Comparison of ENCODE assay signal across 8 mouse cellular contexts in genomic region chr5:142440451-142441147, GRCm38 (mm10). TPM values are rescaled to one million over a fixed set of nuclear protein-coding genes. Genes with fewer than 3 reads are reported as not detected.
DNase-seq lines count a peak whose midpoint lies in the region; ATAC-seq lines count a peak whose summit lies in the region.

No protein-coding gene starts in this region.

- peak overlapping the region; percentile 44 for H3K4me2 ChIP-seq in hindbrain, embryonic 14.5 days (replicated peaks)

- intact Hi-C loops in left cerebral cortex, postnatal 36 days (cut with DNase I): loop anchor here (10.0 kb wide), 1 partner anchor 1596 kb away; no protein-coding TSS in a partner anchor

- WGBS in hindbrain, embryonic 14.5 days: 1% methylated on average over 19 of the region's 19 CpGs

- no peaks in the 10 kb centered on the region for H3K27me3 ChIP-seq in hindbrain, embryonic 14.5 days (ENCODE audit: control insufficient read depth, insufficient read depth, low read length)

- peaks cover 18% of the 10 kb centered on the region for H3K36me3 ChIP-seq in hindbrain, embryonic 14.5 days (replicated peaks; ENCODE audit: control insufficient read depth, insufficient read depth)

- ATAC-seq in hindbrain, embryonic 14.5 days (ENCODE audit: low FRiP score): peak; percentile 90
- peak; percentile 89 for ATAC-seq in megakaryocyte-erythroid progenitor cell, adult 5-6 weeks (replicated peaks; ENCODE audit: low FRiP score, low TSS enrichment, poor library complexity, severe bottlenecking)

- H3K9ac ChIP-seq in hindbrain, embryonic 14.5 days: 0 out of 2 replicates have a peak overlapping the region, but pooled peaks have one; percentile 24

- peaks cover 26% of the 10 kb centered on the region for H3K4me1 ChIP-seq in hindbrain, embryonic 14.5 days (replicated peaks; ENCODE audit: control insufficient read depth, insufficient read depth, low read length)

- peak overlapping the region; percentile 74 for H3K27ac ChIP-seq in hindbrain, embryonic 14.5 days

- peak; percentile 95 for DNase-seq in WW6 (ENCODE audit: low read depth, low spot score)
- DNase-seq in cerebellum, postnatal 10 days: peak; percentile 45 to 58
- DNase-seq in gastrocnemius, adult 18-20 months (ENCODE audit: low spot score): peak; percentile 97
- DNase-seq in hindbrain, embryonic 14.5 days (ENCODE audit: low spot score): peak; percentile 53
- peak; percentile 50 to 68 for DNase-seq in left cerebral cortex, postnatal 36 days (ENCODE audit: low spot score in 2 of 2)
- DNase-seq in right cerebral cortex, postnatal 25 days: peak; percentile 61
- DNase-seq in urinary bladder, postnatal 4 days (ENCODE audit: low spot score in 2 of 2): peak; percentile 93

- H3K9me3 ChIP-seq in hindbrain, embryonic 14.5 days (ENCODE audit: control insufficient read depth, low read length): no peaks in the 10 kb centered on the region

- peak overlapping the region; percentile 9; the same call in 1 of the 2 replicates for H3K4me3 ChIP-seq in hindbrain, embryonic 14.5 days (replicated peaks; ENCODE audit: low read length)

RNA-seq across cellular contexts. Expression of gene Ap5z1, which starts 23.1 kb away (rescaled TPM):
- total RNA-seq in gastrocnemius, adult 18-20 months (2021): 1 to 10 TPM; 3.0 to 3.8 TPM
- 12.6 and 12.9 TPM in 2 replicates for polyA plus RNA-seq in hindbrain, embryonic 14.5 days (2014; fragmentation: Nextera tagmentation; extraction: Ambion mirVana)
- 10 to 100 TPM; 21.4 to 22.4 TPM for total RNA-seq in left cerebral cortex, postnatal 36 days (2021)
- total RNA-seq in megakaryocyte-erythroid progenitor cell, adult 5-6 weeks (2014; fragmentation: Nextera tagmentation): 16.4 and 25.5 TPM in 2 replicates
- total RNA-seq in megakaryocyte-erythroid progenitor cell, adult 5-6 weeks (2017): 2.7 and 4.9 TPM in 2 replicates

RNA-seq across cellular contexts. Expression of gene Foxk1, which starts 39.3 kb away (rescaled TPM):
- 10 to 100 TPM; 14.5 to 16.4 TPM for total RNA-seq in gastrocnemius, adult 18-20 months (2021)
- 5.4 and 5.9 TPM in 2 replicates for polyA plus RNA-seq in hindbrain, embryonic 14.5 days (2014; fragmentation: Nextera tagmentation; extraction: Ambion mirVana)
- total RNA-seq in left cerebral cortex, postnatal 36 days (2021): 10 to 100 TPM; 42.4 to 42.5 TPM
- 12.3 and 17.0 TPM in 2 replicates for total RNA-seq in megakaryocyte-erythroid progenitor cell, adult 5-6 weeks (2014; fragmentation: Nextera tagmentation)
- 6.4 and 6.8 TPM in 2 replicates for total RNA-seq in megakaryocyte-erythroid progenitor cell, adult 5-6 weeks (2017)

Comparison
In these comparisons a context has a peak if more than half of its experiments do, and no peak if none do; other contexts are left out.
1. Peak in every context shown above with its lines: DNase-seq, ATAC-seq, H3K4me3 ChIP-seq and H3K27ac ChIP-seq.